In the genomic region with DNA sequence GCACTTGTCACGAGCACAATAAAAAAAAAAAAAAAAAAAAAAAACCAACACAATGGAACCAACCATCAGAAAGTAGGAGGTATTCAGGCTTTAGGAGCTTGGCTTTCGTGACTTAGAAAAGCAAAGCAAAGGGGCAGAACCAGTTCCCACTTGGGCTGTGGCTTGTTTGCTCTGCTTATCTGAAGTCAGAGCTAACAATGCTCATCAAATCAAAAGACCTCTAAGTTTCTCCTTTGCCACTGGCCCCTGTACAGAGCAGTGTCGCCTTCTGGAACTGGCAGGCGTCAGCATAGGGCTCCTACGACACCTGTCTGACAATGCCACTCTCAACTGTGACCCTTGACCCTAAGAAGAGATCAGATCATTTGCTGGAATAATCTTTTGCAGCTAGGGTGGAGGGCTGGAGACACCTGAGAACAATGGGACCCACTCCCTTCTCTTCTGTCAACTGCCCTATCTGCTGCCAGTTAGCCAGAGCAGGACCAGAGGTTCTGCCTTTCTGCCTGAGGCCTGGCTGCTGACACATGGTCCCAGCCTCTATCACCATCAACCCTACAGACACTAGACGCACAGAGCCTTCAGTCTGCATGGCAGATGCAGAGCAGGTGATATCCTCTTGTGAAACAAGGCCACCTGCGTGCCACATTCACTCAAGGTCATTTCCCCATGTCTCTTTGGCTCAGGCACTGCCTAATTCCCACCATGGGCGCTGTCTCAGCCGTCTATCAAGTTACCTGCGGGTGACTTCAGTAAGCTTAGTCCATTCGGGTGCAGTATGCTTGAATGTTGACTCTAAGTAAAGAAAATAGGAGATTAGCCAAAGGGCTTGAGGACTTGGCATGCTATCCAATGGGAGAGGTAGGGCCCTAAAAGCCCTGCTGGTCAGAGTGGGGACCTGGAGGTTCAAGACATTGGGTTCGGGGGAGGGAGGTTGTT, we compare ENCODE assay signal across 15 mouse cellular contexts.
DNase-seq lines count a peak whose midpoint lies in the region; ATAC-seq and TF ChIP-seq lines count a peak whose summit lies in the region.
"Had no signal": no experiment of that assay in that cellular context is flagged by ENCODE, and none has a peak within 500 bp of the region (broad histone marks: within the 10 kb centered on the region; RNA-seq: fewer than 3 reads in every experiment).

No protein-coding gene starts in this region.

- H3K4me1 ChIP-seq in forebrain, embryonic 15.5 days, result no peaks in the 10 kb centered on the region
- peaks cover 2% of the 10 kb centered on the region; the same call in 1 of the 2 replicates for H3K4me1 ChIP-seq in forebrain, embryonic 14.5 days (ENCODE audit: control insufficient read depth, insufficient read depth, low read length)
- H3K4me1 ChIP-seq in lung, postnatal 0 days (ENCODE audit: insufficient read depth, low read depth, low read length), result no peaks in the 10 kb centered on the region
- peaks cover 19% of the 10 kb centered on the region for H3K4me1 ChIP-seq in intestine, embryonic 15.5 days (replicated peaks)
- peaks cover 13% of the 10 kb centered on the region for H3K4me1 ChIP-seq in stomach, embryonic 15.5 days
- H3K4me1 ChIP-seq: neural tube, embryonic 12.5 days had no signal

- H3K36me3 ChIP-seq in forebrain, embryonic 15.5 days, result no peaks in the 10 kb centered on the region
- no peaks in the 10 kb centered on the region for H3K36me3 ChIP-seq in forebrain, embryonic 14.5 days (ENCODE audit: control insufficient read depth, insufficient read depth, low read length)
- H3K36me3 ChIP-seq in lung, postnatal 0 days (ENCODE audit: insufficient read depth, low read length), result no peaks in the 10 kb centered on the region
- no peaks in the 10 kb centered on the region for H3K36me3 ChIP-seq in intestine, embryonic 15.5 days
- H3K36me3 ChIP-seq in stomach, embryonic 15.5 days, result no peaks in the 10 kb centered on the region
- H3K36me3 ChIP-seq: embryonic facial prominence, embryonic 13.5 days; heart, embryonic 12.5 days; liver, embryonic 12.5 days; neural tube, embryonic 12.5 days had no signal

- TF ChIP-seq CTCF in lung, postnatal 0 days (IDR thresholded peaks at IDR 0.05), result no peak

- H3K4me2 ChIP-seq in forebrain, embryonic 15.5 days (replicated peaks), result no peak overlapping the region
- no peak overlapping the region for H3K4me2 ChIP-seq in forebrain, embryonic 14.5 days (ENCODE audit: low read length)
- no peak overlapping the region for H3K4me2 ChIP-seq in lung, postnatal 0 days (replicated peaks; ENCODE audit: low read depth, low read length)
- H3K4me2 ChIP-seq in intestine, embryonic 15.5 days (replicated peaks), result no peak overlapping the region
- no peak overlapping the region for H3K4me2 ChIP-seq in stomach, embryonic 15.5 days
- H3K4me2 ChIP-seq: embryonic facial prominence, embryonic 13.5 days; heart, embryonic 12.5 days; liver, embryonic 12.5 days; neural tube, embryonic 12.5 days had no signal

- 60% methylated on average over 12 of the region's 12 CpGs for WGBS in forebrain, embryonic 15.5 days
- WGBS in forebrain, embryonic 14.5 days, result 62% methylated on average over 12 of the region's 12 CpGs
- WGBS in lung, postnatal 0 days, result 51% methylated on average over 12 of the region's 12 CpGs
- WGBS in intestine, embryonic 15.5 days, result 60% methylated on average over 12 of the region's 12 CpGs
- 67% methylated on average over 12 of the region's 12 CpGs for WGBS in stomach, embryonic 15.5 days

- ATAC-seq in forebrain, embryonic 15.5 days (replicated peaks), result 0 out of 2 replicates have a peak, but pooled peaks have one; percentile 13
- ATAC-seq in forebrain, embryonic 14.5 days, result no peak
- ATAC-seq in lung, postnatal 0 days, result peak; percentile 77
- peak; percentile 89 for ATAC-seq in intestine, embryonic 15.5 days
- ATAC-seq in stomach, embryonic 15.5 days (ENCODE audit: insufficient read depth, low FRiP score, low read depth), result peak; percentile 77
- ATAC-seq: liver, embryonic 12.5 days; midbrain, embryonic 16.5 days had no signal

- no peaks in the 10 kb centered on the region for H3K27me3 ChIP-seq in forebrain, embryonic 15.5 days
- no peaks in the 10 kb centered on the region for H3K27me3 ChIP-seq in forebrain, embryonic 14.5 days (replicated peaks; ENCODE audit: control insufficient read depth, insufficient read depth, low read length)
- H3K27me3 ChIP-seq in lung, postnatal 0 days (replicated peaks; ENCODE audit: insufficient read depth, low read length), result no peaks in the 10 kb centered on the region
- H3K27me3 ChIP-seq in intestine, embryonic 15.5 days (replicated peaks), result no peaks in the 10 kb centered on the region
- H3K27me3 ChIP-seq in stomach, embryonic 15.5 days (replicated peaks), result no peaks in the 10 kb centered on the region
- H3K27me3 ChIP-seq: liver, embryonic 12.5 days had no signal

- H3K9ac ChIP-seq in forebrain, embryonic 15.5 days (replicated peaks), result no peak overlapping the region
- no peak overlapping the region for H3K9ac ChIP-seq in forebrain, embryonic 14.5 days (ENCODE audit: low read length)
- H3K9ac ChIP-seq in lung, postnatal 0 days (replicated peaks; ENCODE audit: low read depth), result no peak overlapping the region
- no peak overlapping the region for H3K9ac ChIP-seq in intestine, embryonic 15.5 days
- no peak overlapping the region for H3K9ac ChIP-seq in stomach, embryonic 15.5 days
- H3K9ac ChIP-seq: embryonic facial prominence, embryonic 13.5 days; heart, embryonic 12.5 days; liver, embryonic 12.5 days; neural tube, embryonic 12.5 days had no signal

- H3K27ac ChIP-seq in forebrain, embryonic 15.5 days (replicated peaks), result no peak overlapping the region
- no peak overlapping the region for H3K27ac ChIP-seq in forebrain, embryonic 14.5 days (ENCODE audit: low read depth, low read length)
- H3K27ac ChIP-seq in lung, postnatal 0 days (ENCODE audit: low read length), result no peak overlapping the region
- peak overlapping the region; percentile 67 for H3K27ac ChIP-seq in intestine, embryonic 15.5 days
- H3K27ac ChIP-seq in stomach, embryonic 15.5 days, result peak overlapping the region; percentile 79
- H3K27ac ChIP-seq: liver, embryonic 12.5 days; neural tube, embryonic 12.5 days had no signal

- no peak for DNase-seq in forebrain, embryonic 14.5 days (ENCODE audit: low spot score)
- DNase-seq in lung, postnatal 0 days (ENCODE audit: low spot score), result peak; percentile 56
- no peak for DNase-seq in lung, postnatal 14 days
- DNase-seq in testis, postnatal 14 days (ENCODE audit: low spot score), result no peak
- no peak for DNase-seq in layer of hippocampus, adult 9-11 months
- DNase-seq: adrenal gland, adult 8-10 months; thymus, adult 18-20 months had no signal

- no peaks in the 10 kb centered on the region for H3K9me3 ChIP-seq in forebrain, embryonic 15.5 days
- no peaks in the 10 kb centered on the region for H3K9me3 ChIP-seq in forebrain, embryonic 14.5 days (replicated peaks; ENCODE audit: control insufficient read depth, low read length)
- no peaks in the 10 kb centered on the region for H3K9me3 ChIP-seq in lung, postnatal 0 days (ENCODE audit: low read length)
- no peaks in the 10 kb centered on the region for H3K9me3 ChIP-seq in intestine, embryonic 15.5 days
- no peaks in the 10 kb centered on the region for H3K9me3 ChIP-seq in stomach, embryonic 15.5 days
- H3K9me3 ChIP-seq: embryonic facial prominence, embryonic 13.5 days; heart, embryonic 12.5 days; liver, embryonic 12.5 days; neural tube, embryonic 12.5 days had no signal

- TF ChIP-seq EP300 in lung, postnatal 0 days (IDR thresholded peaks at IDR 0.05), result 0 out of 2 replicates have a peak, but pooled peaks have one; percentile 30

- no peak overlapping the region for H3K4me3 ChIP-seq in forebrain, embryonic 15.5 days
- no peak overlapping the region for H3K4me3 ChIP-seq in forebrain, embryonic 14.5 days (ENCODE audit: low read depth, low read length)
- H3K4me3 ChIP-seq in lung, postnatal 0 days (ENCODE audit: low read depth, low read length), result no peak overlapping the region
- no peak overlapping the region for H3K4me3 ChIP-seq in intestine, embryonic 15.5 days (replicated peaks)
- H3K4me3 ChIP-seq in stomach, embryonic 15.5 days (replicated peaks), result no peak overlapping the region
- H3K4me3 ChIP-seq: embryonic facial prominence, embryonic 13.5 days; heart, embryonic 12.5 days; liver, embryonic 12.5 days; neural tube, embryonic 12.5 days had no signal

Comparison
In these comparisons a context has a peak if more than half of its experiments do, and no peak if none do; other contexts are left out.
1. H3K27ac ChIP-seq: peak in intestine, embryonic 15.5 days (single experiment) and stomach, embryonic 15.5 days (single experiment); none in forebrain, embryonic 15.5 days (single experiment), forebrain, embryonic 14.5 days (single experiment) and lung, postnatal 0 days (single experiment).